Mouse (Mus musculus): ENCODE results near the gene Gm49321.

DNA sequence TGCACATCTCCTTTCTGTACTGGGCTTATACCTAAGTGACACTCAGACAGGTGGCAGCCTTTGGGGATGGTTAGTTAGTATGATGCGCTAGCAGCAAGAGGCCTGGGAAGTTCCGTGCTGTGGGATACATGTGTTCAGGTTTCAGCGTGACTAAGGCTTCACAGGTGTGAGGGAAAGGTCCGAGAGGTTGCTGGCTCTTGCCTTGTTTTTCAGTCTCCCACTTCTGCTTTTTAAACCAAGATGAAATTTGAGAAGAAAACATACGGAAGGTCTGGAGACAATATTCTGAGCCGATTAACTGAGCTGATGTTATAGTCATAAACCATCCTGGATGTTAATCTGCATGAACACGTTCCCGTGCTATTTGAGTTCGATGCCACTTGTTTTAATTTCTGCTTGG is 65.0 kb downstream of the Gm49321 start:
- TF ChIP-seq CTCF (IDR thresholded peaks at IDR 0.05; ENCODE audit: extremely low read depth, insufficient read depth, low read length) = no peak
- TF ChIP-seq POLR2A (IDR thresholded peaks at IDR 0.05; ENCODE audit: extremely low read depth, insufficient read depth, low read length) = no peak

Measured in cortical plate, adult 2 months (tissue).